Mouse (Mus musculus): ENCODE data around the gene Gabpb2. TPM values are rescaled to one million over a fixed set of nuclear protein-coding genes. Genes with fewer than 3 reads are reported as not detected.

Gabpb2 gene
- total and polyA plus RNA-seq, 3 experiments, result 72.2 to 92.8 (median 82.2) TPM

DNA sequence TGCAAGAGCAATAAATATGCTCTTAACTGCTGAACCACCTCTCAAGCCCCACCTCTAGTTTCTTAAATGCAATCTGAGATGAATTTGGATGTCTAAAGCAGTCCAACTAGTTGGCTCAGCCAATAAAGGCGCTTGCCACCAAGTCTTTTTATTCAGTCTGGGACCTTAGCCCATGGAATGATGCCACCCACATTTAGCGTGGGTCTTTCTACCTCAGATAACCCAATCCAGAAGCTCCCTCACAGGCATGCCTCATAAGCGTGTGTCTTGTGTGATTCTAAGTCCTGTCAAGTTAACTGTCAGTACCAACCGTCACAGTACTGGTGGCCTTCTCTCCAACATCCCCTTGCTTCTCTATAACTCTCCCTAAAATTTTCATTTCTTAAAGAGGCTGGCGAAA is 38.8 kb downstream of the Gabpb2 start:
- no peaks in the 10 kb centered on the region for H3K79me2 ChIP-seq (ENCODE audit: control insufficient read depth, insufficient read depth, low read length, poor library complexity)

GRCm38 (mm10) chr3:95177583-95177982 is 40.1 kb downstream of the Gabpb2 start:
- Histone ChIP-seq H3K27ac (ENCODE audit: control insufficient read depth, low read depth, low read length) (no peak overlapping the region), H3K36me3 (ENCODE audit: control insufficient read depth in 1 of 2, insufficient read depth in 2 of 2, low read length in 2 of 2) (peaks cover 0 to 4% of the 10 kb centered on the region in 2 experiments; a peak in 2 of 4 replicates), H3K4me1 (ENCODE audit: control insufficient read depth in 1 of 2, insufficient read depth in 2 of 2, low read length in 2 of 2) (no peaks in the 10 kb centered on the region), H3K79me2 (ENCODE audit: control insufficient read depth, insufficient read depth, low read length, poor library complexity) (no peaks in the 10 kb centered on the region), H3K9me3 (replicated peaks; ENCODE audit: insufficient read depth, low read length) (no peaks in the 10 kb centered on the region), H3K27me3 (ENCODE audit: control insufficient read depth in 1 of 2, insufficient read depth in 2 of 2, low read length in 2 of 2) (no peaks in the 10 kb centered on the region), H3K4me3 (ENCODE audit: control insufficient read depth in 1 of 2, insufficient read depth in 1 of 2, low read depth in 2 of 2, low read length in 2 of 2) (no peak overlapping the region), H3K9ac (ENCODE audit: control insufficient read depth, low read depth, low read length, poor library complexity, severe bottlenecking) (no peak overlapping the region)
- DNase-seq (ENCODE audit: low read depth, low spot score), result no peak
- no peak for TF ChIP-seq MYC (IDR thresholded peaks at IDR 0.05; ENCODE audit: low read depth, low read length)
- TF ChIP-seq MEF2A (IDR thresholded peaks at IDR 0.05; ENCODE audit: extremely low read depth, insufficient replicate concordance, low read depth, low read length, poor library complexity, severe bottlenecking), result no peak
- no peak for TF ChIP-seq CHD1 (IDR thresholded peaks at IDR 0.05; ENCODE audit: low read depth, low read length)
- TF ChIP-seq MAZ (IDR thresholded peaks at IDR 0.05; ENCODE audit: low read depth, low read length), result no peak
- no peak for TF ChIP-seq SIN3A (IDR thresholded peaks at IDR 0.05; ENCODE audit: low read length)
- no peak for TF ChIP-seq ELF1 (IDR thresholded peaks at IDR 0.05; ENCODE audit: low read depth, low read length)
- no peak for TF ChIP-seq USF2 (IDR thresholded peaks at IDR 0.05; ENCODE audit: borderline replicate concordance in 1 of 2, insufficient read depth in 1 of 2, low read depth in 1 of 2, low read length in 2 of 2)
- no peak for TF ChIP-seq RCOR1 (IDR thresholded peaks at IDR 0.05; ENCODE audit: low read depth, low read length)
- TF ChIP-seq MXI1 (IDR thresholded peaks at IDR 0.05; ENCODE audit: low read depth, low read length), result no peak
- TF ChIP-seq HCFC1 (IDR thresholded peaks at IDR 0.05; ENCODE audit: low read depth, low read length), result no peak
- no peak for TF ChIP-seq TCF12 (IDR thresholded peaks at IDR 0.05; ENCODE audit: low read depth, low read length)

More for the DNA sequence above, 38.8 kb downstream of the Gabpb2 start:
- DNase-seq (ENCODE audit: low read depth, low spot score), result no peak
- Histone ChIP-seq H3K27me3 (ENCODE audit: control insufficient read depth in 1 of 2, insufficient read depth in 2 of 2, low read length in 2 of 2) (no peaks in the 10 kb centered on the region), H3K9ac (ENCODE audit: control insufficient read depth, low read depth, low read length, poor library complexity, severe bottlenecking) (no peak overlapping the region), H3K4me3 (ENCODE audit: control insufficient read depth in 1 of 2, insufficient read depth in 1 of 2, low read depth in 2 of 2, low read length in 2 of 2) (no peak overlapping the region), H3K4me1 (ENCODE audit: control insufficient read depth in 1 of 2, insufficient read depth in 2 of 2, low read length in 2 of 2) (no peaks in the 10 kb centered on the region), H3K27ac (ENCODE audit: control insufficient read depth, low read depth, low read length) (no peak overlapping the region), H3K36me3 (ENCODE audit: control insufficient read depth in 1 of 2, insufficient read depth in 2 of 2, low read length in 2 of 2) (peaks cover 0 to 8% of the 10 kb centered on the region in 2 experiments; a peak in 2 of 4 replicates), H3K9me3 (replicated peaks; ENCODE audit: insufficient read depth, low read length) (no peaks in the 10 kb centered on the region)
- TF ChIP-seq BHLHE40 (IDR thresholded peaks at IDR 0.05; ENCODE audit: borderline replicate concordance, low read depth, low read length), result no peak
- TF ChIP-seq MYB (IDR thresholded peaks at IDR 0.05; ENCODE audit: low read depth, low read length), result no peak
- no peak for TF ChIP-seq CHD1 (IDR thresholded peaks at IDR 0.05; ENCODE audit: low read depth, low read length)
- no peak for TF ChIP-seq ZKSCAN1 (IDR thresholded peaks at IDR 0.05; ENCODE audit: low read depth, low read length)
- TF ChIP-seq KAT2A (conservative IDR thresholded peaks at IDR 0.05; ENCODE audit: low read depth, low read length), result no peak
- TF ChIP-seq ELF1 (IDR thresholded peaks at IDR 0.05; ENCODE audit: low read depth, low read length), result no peak
- no peak for TF ChIP-seq JUND (IDR thresholded peaks at IDR 0.05; ENCODE audit: low read depth, low read length)
- no peak for TF ChIP-seq MYC (IDR thresholded peaks at IDR 0.05; ENCODE audit: low read depth, low read length)
- TF ChIP-seq ZMIZ1 (IDR thresholded peaks at IDR 0.05; ENCODE audit: low read depth, low read length), result no peak
- TF ChIP-seq TAL1 (IDR thresholded peaks at IDR 0.05; ENCODE audit: low read length), result no peak
- TF ChIP-seq MAZ (IDR thresholded peaks at IDR 0.05; ENCODE audit: low read depth, low read length), result no peak
- no peak for TF ChIP-seq HCFC1 (IDR thresholded peaks at IDR 0.05; ENCODE audit: low read depth, low read length)
- TF ChIP-seq POLR2A (IDR thresholded peaks at IDR 0.05; ENCODE audit: control insufficient read depth in 1 of 2, insufficient read depth in 1 of 2, low read depth in 1 of 2, low read length in 2 of 2, poor library complexity in 1 of 2), result no peak
- no peak for TF ChIP-seq TCF12 (IDR thresholded peaks at IDR 0.05; ENCODE audit: low read depth, low read length)
- TF ChIP-seq SMC3 (IDR thresholded peaks at IDR 0.05; ENCODE audit: low read depth, low read length), result no peak
